27 mouse cellular contexts compared by ENCODE assay signal in genomic region chr6:47880166-47880565, GRCm38 (mm10). TPM values are rescaled to one million over a fixed set of nuclear protein-coding genes. Genes with fewer than 3 reads are reported as not detected.
DNase-seq lines count a peak whose midpoint lies in the region; ATAC-seq lines count a peak whose summit lies in the region.
"Had no signal": no experiment of that assay in that cellular context is flagged by ENCODE, and none has a peak within 500 bp of the region (broad histone marks: within the 10 kb centered on the region; RNA-seq: fewer than 3 reads in every experiment).

No protein-coding gene starts in this region.

- H3K27me3 ChIP-seq in forebrain, embryonic 10.5 days (ENCODE audit: poor library complexity, severe bottlenecking), result no peaks in the 10 kb centered on the region
- no peaks in the 10 kb centered on the region for H3K27me3 ChIP-seq in forebrain, embryonic 16.5 days (replicated peaks; ENCODE audit: control insufficient read depth, insufficient read depth, low read length)
- no peaks in the 10 kb centered on the region for H3K27me3 ChIP-seq in midbrain, embryonic 13.5 days
- H3K27me3 ChIP-seq in midbrain, embryonic 10.5 days (ENCODE audit: low read depth, poor library complexity, severe bottlenecking), result no peaks in the 10 kb centered on the region
- no peaks in the 10 kb centered on the region for H3K27me3 ChIP-seq in embryonic facial prominence, embryonic 13.5 days
- H3K27me3 ChIP-seq in stomach, embryonic 16.5 days (ENCODE audit: control insufficient read depth, insufficient read depth, low read length), result no peaks in the 10 kb centered on the region
- H3K27me3 ChIP-seq: CH12.LX; heart, embryonic 15.5 days; hindbrain, embryonic 12.5 days; liver, embryonic 13.5 days; midbrain, embryonic 15.5 days had no signal

- H3K36me3 ChIP-seq in forebrain, embryonic 10.5 days (replicated peaks), result peaks cover 58% of the 10 kb centered on the region
- H3K36me3 ChIP-seq in forebrain, embryonic 16.5 days (ENCODE audit: control insufficient read depth, insufficient read depth), result peaks cover 34% of the 10 kb centered on the region
- H3K36me3 ChIP-seq in midbrain, embryonic 13.5 days, result peaks cover 55% of the 10 kb centered on the region
- peaks cover 60% of the 10 kb centered on the region for H3K36me3 ChIP-seq in midbrain, embryonic 10.5 days
- peaks cover 53% of the 10 kb centered on the region for H3K36me3 ChIP-seq in embryonic facial prominence, embryonic 13.5 days
- H3K36me3 ChIP-seq in stomach, embryonic 16.5 days (ENCODE audit: control insufficient read depth, insufficient read depth, low read length), result peaks cover 11% of the 10 kb centered on the region; the same call in 1 of the 2 replicates

- no peak overlapping the region for H3K9ac ChIP-seq in forebrain, embryonic 16.5 days (replicated peaks; ENCODE audit: low read depth, low read length)
- 0 out of 2 replicates have a peak overlapping the region, but pooled peaks have one; percentile 96 for H3K9ac ChIP-seq in midbrain, embryonic 13.5 days (replicated peaks)
- H3K9ac ChIP-seq in embryonic facial prominence, embryonic 13.5 days, result peak overlapping the region; percentile 32; the same call in 1 of the 2 replicates
- no peak overlapping the region for H3K9ac ChIP-seq in stomach, embryonic 16.5 days (ENCODE audit: low read length)
- H3K9ac ChIP-seq: heart, embryonic 15.5 days; liver, embryonic 13.5 days; midbrain, embryonic 15.5 days had no signal

- no peak overlapping the region for H3K4me2 ChIP-seq in forebrain, embryonic 16.5 days (ENCODE audit: low read length)
- no peak overlapping the region for H3K4me2 ChIP-seq in midbrain, embryonic 13.5 days (replicated peaks)
- H3K4me2 ChIP-seq in embryonic facial prominence, embryonic 13.5 days, result peak overlapping the region; percentile 88
- no peak overlapping the region for H3K4me2 ChIP-seq in stomach, embryonic 16.5 days (ENCODE audit: low read depth, low read length)
- H3K4me2 ChIP-seq: heart, embryonic 15.5 days; liver, embryonic 13.5 days had no signal

- ATAC-seq in forebrain, embryonic 16.5 days, result no peak
- no peak for ATAC-seq in midbrain, embryonic 13.5 days
- ATAC-seq in embryonic facial prominence, embryonic 13.5 days (ENCODE audit: insufficient number of reproducible peaks, insufficient read depth, low FRiP score, low TSS enrichment, low read depth), result no peak
- ATAC-seq in stomach, embryonic 16.5 days (ENCODE audit: insufficient read depth, low FRiP score), result no peak
- ATAC-seq in frontal cortex, adult (ENCODE audit: low TSS enrichment), result no peak
- ATAC-seq: intestine, embryonic 16.5 days; midbrain, embryonic 15.5 days had no signal

- 98% methylated on average over 10 of the region's 10 CpGs for WGBS in forebrain, embryonic 10.5 days
- WGBS in forebrain, embryonic 16.5 days, result 95% methylated on average over 10 of the region's 10 CpGs
- WGBS in midbrain, embryonic 13.5 days, result 96% methylated on average over 10 of the region's 10 CpGs
- 97% methylated on average over 10 of the region's 10 CpGs for WGBS in midbrain, embryonic 10.5 days
- WGBS in embryonic facial prominence, embryonic 13.5 days, result 80% methylated on average over 10 of the region's 10 CpGs
- WGBS in stomach, embryonic 16.5 days, result 87% methylated on average over 10 of the region's 10 CpGs

- 0 out of 2 replicates have a peak overlapping the region, but pooled peaks have one; percentile 16 for H3K27ac ChIP-seq in forebrain, embryonic 10.5 days
- no peak overlapping the region for H3K27ac ChIP-seq in forebrain, embryonic 16.5 days (ENCODE audit: low read length)
- no peak overlapping the region for H3K27ac ChIP-seq in midbrain, embryonic 13.5 days
- no peak overlapping the region for H3K27ac ChIP-seq in midbrain, embryonic 10.5 days (replicated peaks)
- H3K27ac ChIP-seq in embryonic facial prominence, embryonic 13.5 days, result peak overlapping the region; percentile 69
- H3K27ac ChIP-seq in stomach, embryonic 16.5 days (ENCODE audit: low read length), result 0 out of 2 replicates have a peak overlapping the region, but pooled peaks have one; percentile 31
- H3K27ac ChIP-seq: heart, embryonic 10.5 days; heart, embryonic 15.5 days; hindbrain, embryonic 12.5 days; liver, embryonic 13.5 days; midbrain, embryonic 15.5 days had no signal

- no peak overlapping the region for H3K4me3 ChIP-seq in forebrain, embryonic 10.5 days
- no peak overlapping the region for H3K4me3 ChIP-seq in forebrain, embryonic 16.5 days (replicated peaks; ENCODE audit: low read length)
- no peak overlapping the region for H3K4me3 ChIP-seq in midbrain, embryonic 13.5 days (replicated peaks)
- no peak overlapping the region for H3K4me3 ChIP-seq in midbrain, embryonic 10.5 days
- H3K4me3 ChIP-seq in embryonic facial prominence, embryonic 13.5 days, result no peak overlapping the region
- H3K4me3 ChIP-seq in stomach, embryonic 16.5 days (replicated peaks; ENCODE audit: low read length), result no peak overlapping the region
- H3K4me3 ChIP-seq: heart, embryonic 10.5 days; heart, embryonic 15.5 days; hindbrain, embryonic 12.5 days; liver, embryonic 13.5 days; midbrain, embryonic 15.5 days had no signal

- H3K9me3 ChIP-seq in forebrain, embryonic 10.5 days, result no peaks in the 10 kb centered on the region
- H3K9me3 ChIP-seq in forebrain, embryonic 16.5 days (ENCODE audit: control insufficient read depth, low read length), result no peaks in the 10 kb centered on the region
- no peaks in the 10 kb centered on the region for H3K9me3 ChIP-seq in midbrain, embryonic 13.5 days
- H3K9me3 ChIP-seq in midbrain, embryonic 10.5 days (replicated peaks), result no peaks in the 10 kb centered on the region
- no peaks in the 10 kb centered on the region for H3K9me3 ChIP-seq in embryonic facial prominence, embryonic 13.5 days
- no peaks in the 10 kb centered on the region for H3K9me3 ChIP-seq in stomach, embryonic 16.5 days (replicated peaks; ENCODE audit: control insufficient read depth, low read length)
- H3K9me3 ChIP-seq: heart, embryonic 10.5 days; heart, embryonic 15.5 days; hindbrain, embryonic 12.5 days; liver, embryonic 13.5 days; midbrain, embryonic 15.5 days had no signal

- no peak for DNase-seq in forebrain, embryonic 10.5 days (ENCODE audit: extremely low spot score, low spot score)
- DNase-seq in midbrain, embryonic 10.5 days (ENCODE audit: low spot score), result no peak
- DNase-seq in embryo, embryonic 10 days (ENCODE audit: low spot score), result no peak
- DNase-seq: adrenal gland, adult 8-10 months; cerebellum, adult 9-10 months; cerebellum, postnatal 36 days; embryo, embryonic 11 days; gastrocnemius, postnatal 25 days; heart, adult 11 months; kidney, adult 8-10 months; kidney, postnatal 10 days; liver, embryonic 13.5 days; lung, adult 2 months; lung, postnatal 10 days; right cerebral cortex, postnatal 4 days; thymus, postnatal 14 days had no signal

- peaks cover 23% of the 10 kb centered on the region for H3K4me1 ChIP-seq in forebrain, embryonic 10.5 days
- H3K4me1 ChIP-seq in forebrain, embryonic 16.5 days (replicated peaks; ENCODE audit: control insufficient read depth, insufficient read depth, low read length), result peaks cover 19% of the 10 kb centered on the region
- H3K4me1 ChIP-seq in midbrain, embryonic 13.5 days (replicated peaks), result peaks cover 26% of the 10 kb centered on the region
- H3K4me1 ChIP-seq in midbrain, embryonic 10.5 days, result peaks cover 21% of the 10 kb centered on the region
- peaks cover 17% of the 10 kb centered on the region for H3K4me1 ChIP-seq in embryonic facial prominence, embryonic 13.5 days
- H3K4me1 ChIP-seq in stomach, embryonic 16.5 days (ENCODE audit: control insufficient read depth, insufficient read depth, low read length), result peaks cover 19% of the 10 kb centered on the region

RNA-seq across cellular contexts. Expression of gene Zfp282, which starts 3.2 kb away (rescaled TPM):
- 14.7 and 15.0 TPM in 2 replicates for polyA plus RNA-seq in forebrain, embryonic 10.5 days (2016; fragmentation: Nextera tagmentation; extraction: Ambion mirVana)
- polyA plus RNA-seq in forebrain, embryonic 16.5 days (2015; fragmentation: Nextera tagmentation; extraction: Ambion mirVana), result 25.6 and 26.3 TPM in 2 replicates
- polyA plus RNA-seq in midbrain, embryonic 13.5 days (2015; fragmentation: Nextera tagmentation; extraction: Ambion mirVana), result 20.4 and 25.9 TPM in 2 replicates
- polyA plus RNA-seq in midbrain, embryonic 10.5 days (2016; fragmentation: Nextera tagmentation; extraction: Ambion mirVana), result 16.3 and 19.4 TPM in 2 replicates
- 23.1 and 23.4 TPM in 2 replicates for polyA plus RNA-seq in embryonic facial prominence, embryonic 13.5 days (2015; fragmentation: Nextera tagmentation; extraction: Ambion mirVana)
- 11.2 and 11.7 TPM in 2 replicates for polyA plus RNA-seq in stomach, embryonic 16.5 days (2015; fragmentation: Nextera tagmentation; extraction: Ambion mirVana)

RNA-seq across cellular contexts. Expression of gene Zfp212, which starts 40.1 kb away (rescaled TPM):
- 19.6 and 20.2 TPM in 2 replicates for polyA plus RNA-seq in forebrain, embryonic 10.5 days (2016; fragmentation: Nextera tagmentation; extraction: Ambion mirVana)
- polyA plus RNA-seq in forebrain, embryonic 16.5 days (2015; fragmentation: Nextera tagmentation; extraction: Ambion mirVana), result 21.0 and 22.1 TPM in 2 replicates
- 21.0 and 22.2 TPM in 2 replicates for polyA plus RNA-seq in midbrain, embryonic 13.5 days (2015; fragmentation: Nextera tagmentation; extraction: Ambion mirVana)
- polyA plus RNA-seq in midbrain, embryonic 10.5 days (2016; fragmentation: Nextera tagmentation; extraction: Ambion mirVana), result 21.6 and 22.6 TPM in 2 replicates
- 23.2 and 24.0 TPM in 2 replicates for polyA plus RNA-seq in embryonic facial prominence, embryonic 13.5 days (2015; fragmentation: Nextera tagmentation; extraction: Ambion mirVana)
- 13.7 and 14.0 TPM in 2 replicates for polyA plus RNA-seq in stomach, embryonic 16.5 days (2015; fragmentation: Nextera tagmentation; extraction: Ambion mirVana)

RNA-seq across cellular contexts. Expression of gene Zfp398, which starts 44.7 kb away (rescaled TPM):
- 8.2 and 8.9 TPM in 2 replicates for polyA plus RNA-seq in forebrain, embryonic 10.5 days (2016; fragmentation: Nextera tagmentation; extraction: Ambion mirVana)
- 17.5 and 18.7 TPM in 2 replicates for polyA plus RNA-seq in forebrain, embryonic 16.5 days (2015; fragmentation: Nextera tagmentation; extraction: Ambion mirVana)
- 17.9 and 19.0 TPM in 2 replicates for polyA plus RNA-seq in midbrain, embryonic 13.5 days (2015; fragmentation: Nextera tagmentation; extraction: Ambion mirVana)
- 8.2 and 8.8 TPM in 2 replicates for polyA plus RNA-seq in midbrain, embryonic 10.5 days (2016; fragmentation: Nextera tagmentation; extraction: Ambion mirVana)
- 14.1 and 14.8 TPM in 2 replicates for polyA plus RNA-seq in embryonic facial prominence, embryonic 13.5 days (2015; fragmentation: Nextera tagmentation; extraction: Ambion mirVana)
- polyA plus RNA-seq in stomach, embryonic 16.5 days (2015; fragmentation: Nextera tagmentation; extraction: Ambion mirVana), result 8.4 and 8.8 TPM in 2 replicates

RNA-seq across cellular contexts. Expression of gene Zfp786, which starts 49.5 kb away (rescaled TPM):
- 6.9 and 7.8 TPM in 2 replicates for polyA plus RNA-seq in forebrain, embryonic 10.5 days (2016; fragmentation: Nextera tagmentation; extraction: Ambion mirVana)
- 17.0 and 21.9 TPM in 2 replicates for polyA plus RNA-seq in forebrain, embryonic 16.5 days (2015; fragmentation: Nextera tagmentation; extraction: Ambion mirVana)
- 18.3 and 18.8 TPM in 2 replicates for polyA plus RNA-seq in midbrain, embryonic 13.5 days (2015; fragmentation: Nextera tagmentation; extraction: Ambion mirVana)
- polyA plus RNA-seq in midbrain, embryonic 10.5 days (2016; fragmentation: Nextera tagmentation; extraction: Ambion mirVana), result 6.9 and 8.5 TPM in 2 replicates
- polyA plus RNA-seq in embryonic facial prominence, embryonic 13.5 days (2015; fragmentation: Nextera tagmentation; extraction: Ambion mirVana), result 5.7 and 6.0 TPM in 2 replicates
- polyA plus RNA-seq in stomach, embryonic 16.5 days (2015; fragmentation: Nextera tagmentation; extraction: Ambion mirVana), result 2.4 and 2.6 TPM in 2 replicates

Comparison
In these comparisons a context has a peak if more than half of its experiments do, and no peak if none do; other contexts are left out.
1. H3K27ac ChIP-seq: peak in forebrain, embryonic 10.5 days (single experiment), embryonic facial prominence, embryonic 13.5 days (single experiment) and stomach, embryonic 16.5 days (single experiment); none in forebrain, embryonic 16.5 days (single experiment), midbrain, embryonic 13.5 days (single experiment) and midbrain, embryonic 10.5 days (single experiment).
2. H3K9ac ChIP-seq: peak in midbrain, embryonic 13.5 days (single experiment) and embryonic facial prominence, embryonic 13.5 days (single experiment); none in forebrain, embryonic 16.5 days (single experiment) and stomach, embryonic 16.5 days (single experiment).